Mouse (Mus musculus) lung, embryonic 15.5 days (tissue): ENCODE data around the gene Zfp316. TPM values are rescaled to one million over a fixed set of nuclear protein-coding genes. Genes with fewer than 3 reads are reported as not detected.

Experiments used
- ATAC-seq: fragments of 200-750 bp; cut with Nextera tagmentation; 2 replicates; pipeline ENCODE4 v1.8.0; 2017; ENCODE audit warnings: moderate number of reproducible peaks, borderline replicate concordance; ENCODE audit not compliant: low FRiP score, low TSS enrichment; ENCODE audit errors: extremely low read depth
- H3K27ac ChIP-seq: fragments of 300-500 bp; sonication (generic); 2 replicates; pipeline ENCODE4 v1.5.1; 2015; ENCODE audit warnings: moderate library complexity, mild to moderate bottlenecking, inconsistent platforms
- H3K27me3 ChIP-seq: fragments of 300-500 bp; sonication (generic); 2 replicates; pipeline ENCODE4 v1.6.1; 2015; ENCODE audit warnings: inconsistent platforms
- H3K36me3 ChIP-seq: fragments of 300-500 bp; sonication (generic); 2 replicates; pipeline ENCODE4 v1.6.1; 2015; ENCODE audit warnings: inconsistent platforms
- H3K4me1 ChIP-seq: fragments of 300-500 bp; sonication (generic); 2 replicates; pipeline ENCODE4 v1.6.1; 2015; ENCODE audit warnings: inconsistent platforms
- H3K4me2 ChIP-seq: fragments of 300-500 bp; sonication (generic); 2 replicates; pipeline ENCODE4 v1.6.1; 2015; ENCODE audit warnings: inconsistent platforms, mild to moderate bottlenecking, moderate library complexity
- H3K4me3 ChIP-seq: fragments of 300-500 bp; sonication (generic); 2 replicates; pipeline ENCODE4 v1.5.1; 2015; ENCODE audit warnings: mild to moderate bottlenecking, inconsistent platforms
- H3K9ac ChIP-seq: fragments of 300-500 bp; sonication (generic); 2 replicates; pipeline ENCODE4 v1.6.1; 2015; ENCODE audit warnings: inconsistent platforms
- H3K9me3 ChIP-seq: fragments of 300-500 bp; sonication (generic); 2 replicates; pipeline ENCODE4 v1.6.1; 2016; ENCODE audit warnings: inconsistent platforms
- WGBS: fragments of 180-500 bp; shearing (Covaris S2); methylation state at CpG from one replicate; pipeline ENCODE4 v1.1.7; 2015; 5-methylcytosine and 5-hydroxymethylcytosine counted together
- polyA plus RNA-seq: library from polyadenylated mRNA; unstranded; fragments of >200 nt; fragmentation: Nextera tagmentation; extraction: Ambion mirVana; gene quantifications from 2 replicates; pipeline ENCODE4 v1.2.1, GENCODE M21; 2015

Zfp316 gene
- polyA plus RNA-seq, 1 experiment from 2014 or later = 2.8 TPM

GRCm38 (mm10) chr5:143213832-143214231 is 56.0 kb downstream of the Zfp316 start:
- H3K4me1 ChIP-seq = no peaks in the 10 kb centered on the region
- H3K36me3 ChIP-seq = no peaks in the 10 kb centered on the region
- H3K4me3 ChIP-seq = no peak overlapping the region
- no peak overlapping the region for H3K9ac ChIP-seq
- H3K27ac ChIP-seq = no peak overlapping the region
- H3K9me3 ChIP-seq = no peaks in the 10 kb centered on the region
- 81% methylated on average over 2 of the region's 2 CpGs for WGBS
- ATAC-seq = no peak
- H3K27me3 ChIP-seq = no peaks in the 10 kb centered on the region
- H3K4me2 ChIP-seq = no peak overlapping the region

- Histone ChIP-seq H3K27me3 (no peaks in the 10 kb centered on the region), H3K9me3 (no peaks in the 10 kb centered on the region), H3K4me3 (no peak overlapping the region), H3K27ac (no peak overlapping the region), H3K4me2 (no peak overlapping the region), H3K4me1 (no peaks in the 10 kb centered on the region), H3K9ac (no peak overlapping the region), H3K36me3 (no peaks in the 10 kb centered on the region)
- ATAC-seq = no peak
- whole genome bisulfite sequencing = 66% methylated on average over 3 of the region's 3 CpGs
Observed at GRCm38 (mm10) chr5:143205015-143205414, 64.8 kb downstream of the Zfp316 start.

Other genes starting within 250 kb of the Zfp316 start
- 33.5 and 37.6 TPM in 2 replicates for gene Rnf216, start 157.0 kb downstream of the Zfp316 start, polyA plus RNA-seq
- gene Olfr718-ps1, start 122.4 kb downstream of the Zfp316 start, polyA plus RNA-seq = not detected in 2 replicates
- 11.8 and 12.2 TPM in 2 replicates for gene Rbak, start 89.2 kb downstream of the Zfp316 start, polyA plus RNA-seq
- not detected in 2 replicates for gene Spdye4b, start 89.0 kb downstream of the Zfp316 start, polyA plus RNA-seq
- gene Spdye4a, start 43.1 kb downstream of the Zfp316 start, polyA plus RNA-seq = not detected in 2 replicates
- gene Zfp12, start 34.9 kb downstream of the Zfp316 start, polyA plus RNA-seq = 13.6 and 15.0 TPM in 2 replicates
- not detected in 2 replicates for gene Zfp853, start 23.6 kb upstream of the Zfp316 start, polyA plus RNA-seq
- gene E130309D02Rik, start 45.3 kb upstream of the Zfp316 start, polyA plus RNA-seq = 38.4 and 40.5 TPM in 2 replicates
- 71.9 and 73.0 TPM in 2 replicates for gene Zdhhc4, start 59.2 kb upstream of the Zfp316 start, polyA plus RNA-seq
- gene Grid2ip, start 87.3 kb upstream of the Zfp316 start, polyA plus RNA-seq = 0.04 and 0.07 TPM in 2 replicates
- gene Kdelr2, start 133.8 kb upstream of the Zfp316 start, polyA plus RNA-seq = 329 and 337 TPM in 2 replicates
- gene Daglb, start 194.6 kb upstream of the Zfp316 start, polyA plus RNA-seq = 7.9 and 8.1 TPM in 2 replicates